Mouse (Mus musculus) urinary bladder, postnatal 36 days (tissue): ENCODE results near the gene Adam3.

Source experiments
- DNase-seq, 2 experiments: peaks; one replicate each; pipeline ENCODE4 v3.0.0; 2022; ENCODE audit warnings: low spot score in 2 of 2, mixed read lengths in 1 of 2

The Adam3 gene

GRCm38 (mm10) chr8:24725630-24726029 is at the start of gene Adam3:
TSS of gene Adam3 (minus strand) at chr8:24725852.
- no peak for DNase-seq

- no peak for DNase-seq
These were observed 596 bp downstream of the Adam3 start for GRCm38 (mm10) chr8:24724886-24725626.
